Mouse (Mus musculus): ENCODE measurements around the gene Gm10719.
A peak's percentile ranks its signal among the peaks of the same experiment; 100 is the strongest.
"Not testable (repeated sequence)": the region's sequence is repeated elsewhere in the genome, so short reads cannot be mapped to it uniquely, and the experiment has no call there.

Gene Gm10719

GRCm38 (mm10) chr9:3025653-3026052 is 8.4 kb downstream of the Gm10719 start:
- peak; percentile 25 for DNase-seq

DNA sequence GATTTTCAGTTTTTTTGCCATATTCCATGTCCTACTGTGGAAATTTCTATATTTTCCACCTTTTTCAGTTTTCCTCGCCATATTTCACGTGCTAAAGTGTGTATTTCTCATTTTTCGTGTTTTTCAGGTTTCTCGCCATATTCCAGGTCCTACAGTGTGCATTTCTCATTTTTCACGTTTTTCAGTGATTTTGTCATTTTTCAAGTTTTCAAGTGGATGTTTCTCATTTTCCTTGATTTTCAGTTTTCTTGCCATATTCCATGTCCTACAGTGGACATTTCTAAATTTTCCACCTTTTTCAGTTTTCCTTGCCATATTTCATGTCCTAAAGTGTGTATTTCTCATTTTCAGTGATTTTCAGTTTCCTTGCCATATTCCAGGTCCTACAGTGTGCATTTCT is 8.9 kb downstream of the Gm10719 start:
- not testable (repeated sequence) for DNase-seq

GRCm38 (mm10) chr9:3026741-3027140 is 9.5 kb downstream of the Gm10719 start:
- DNase-seq = not testable (repeated sequence)

DNA sequence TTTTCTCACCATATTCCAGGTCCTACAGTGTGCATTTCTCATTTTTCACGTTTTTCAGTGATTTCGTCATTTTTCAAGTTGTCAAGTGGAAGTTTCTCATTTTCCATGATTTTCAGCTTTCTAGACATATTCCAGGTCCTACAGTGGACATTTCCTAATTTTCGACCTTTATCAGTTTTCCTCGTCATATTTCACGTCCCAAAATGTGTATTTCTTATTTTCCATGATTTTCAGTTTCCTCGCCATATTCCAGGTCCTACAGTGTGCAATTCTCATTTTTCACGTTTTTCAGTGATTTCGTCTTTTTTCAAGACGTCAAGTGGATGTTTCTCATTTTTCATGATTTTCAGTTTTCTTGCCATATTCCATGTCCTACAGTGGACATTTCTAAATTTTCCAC is 10.0 kb downstream of the Gm10719 start:
- not testable (repeated sequence) for DNase-seq

GRCm38 (mm10) chr9:3029276-3030000 is 12.2 kb downstream of the Gm10719 start:
- DNase-seq = not testable (repeated sequence)

GRCm38 (mm10) chr9:3030677-3031318 is 13.6 kb downstream of the Gm10719 start:
- DNase-seq = not testable (repeated sequence)

DNA sequence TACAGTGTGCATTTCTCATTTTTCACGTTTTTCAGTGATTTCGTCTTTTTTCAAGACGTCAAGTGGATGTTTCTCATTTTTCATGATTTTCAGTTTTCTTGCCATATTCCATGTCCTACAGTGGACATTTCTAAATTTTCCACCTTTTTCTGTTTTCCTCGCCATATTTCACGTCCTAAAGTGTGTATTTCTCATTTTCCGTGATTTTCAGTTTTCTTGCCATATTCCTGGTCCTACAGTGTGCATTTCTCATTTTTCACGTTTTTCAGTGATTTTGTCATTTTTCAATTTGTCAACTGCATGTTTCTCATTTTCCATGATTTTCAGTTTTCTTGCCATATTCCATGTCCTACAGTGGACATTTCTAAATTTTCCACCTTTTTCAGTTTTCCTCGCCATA is 17.1 kb downstream of the Gm10719 start, which contains the start of gene Gm17535:
Gene Gm17535 (plus strand): TSS at position 301 of the 400 bp plus-strand sequence.
- DNase-seq = not testable (repeated sequence)

- not testable (repeated sequence) for DNase-seq
These were observed 19.4 kb downstream of the Gm10719 start, which contains the start of gene Gm10715 for GRCm38 (mm10) chr9:3036577-3036976. Gene Gm10715 (plus strand): TSS chr9:3036877.

DNA sequence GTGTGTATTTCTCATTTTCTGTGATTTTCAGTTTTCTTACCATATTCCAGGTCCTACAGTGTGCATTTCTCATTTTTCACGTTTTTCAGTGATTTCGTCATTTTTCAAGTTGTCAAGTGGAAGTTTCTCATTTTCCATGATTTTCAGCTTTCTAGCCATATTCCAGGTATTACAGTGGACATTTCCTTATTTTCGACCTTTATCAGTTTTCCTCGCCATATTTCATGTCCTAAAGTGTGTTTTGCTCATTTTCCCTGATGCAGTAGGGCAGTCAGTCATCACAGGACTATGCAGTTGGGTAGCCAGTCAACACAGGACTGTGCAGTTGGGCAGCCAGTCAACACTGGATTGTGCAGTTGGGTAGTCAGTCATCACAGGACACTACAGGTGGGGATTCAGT is 21.0 kb downstream of the Gm10719 start:
- DNase-seq = not testable (repeated sequence)
